Mouse (Mus musculus) layer of hippocampus, postnatal 10 days (tissue): Measurements from ENCODE around the gene Otulin. TPM values are rescaled to one million over a fixed set of nuclear protein-coding genes. Genes with fewer than 3 reads are reported as not detected.

Experiments
- DNase-seq, 2 experiments: peaks; one replicate each; pipeline ENCODE4 v3.0.0; 2021; ENCODE audit warnings: low spot score in 2 of 2
- total RNA-seq, 2 experiments: library from RNA; stranded (reverse); gene quantifications; 2 replicates each; pipeline ENCODE4 v1.2.3; 2021

Gene Otulin
- total RNA-seq, 2 experiments from 2014 or later = 24.7 to 28.7 TPM

- DNase-seq = no peak
Measured at GRCm38 (mm10) chr15:27617227-27617626, 13.3 kb downstream of the Otulin start.

DNA sequence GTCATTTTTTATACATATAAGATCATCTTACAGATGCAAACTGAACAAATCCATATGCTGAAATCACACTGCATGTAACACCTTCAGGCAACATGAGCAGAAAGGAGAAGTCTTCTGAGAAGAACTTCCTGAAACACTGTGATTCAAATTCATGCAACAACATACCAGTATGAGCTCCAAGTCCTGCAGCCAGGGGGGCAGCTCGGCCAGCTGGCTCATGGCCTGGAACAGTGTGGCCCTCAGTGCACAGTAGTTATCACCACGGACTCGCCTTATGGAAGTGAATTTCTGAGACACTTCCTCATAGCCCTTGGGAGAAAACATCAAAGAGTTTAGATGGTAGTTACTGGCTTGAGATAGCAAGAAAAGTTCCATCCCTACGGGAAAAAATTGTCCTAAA is 14.3 kb downstream of the Otulin start:
- peak in 1 of 2 experiments; percentile 39 for DNase-seq

GRCm38 (mm10) chr15:27613255-27613654 is 17.2 kb downstream of the Otulin start:
- no peak for DNase-seq

- peak; percentile 71 to 79 for DNase-seq
Measured at GRCm38 (mm10) chr15:27612533-27613221, 17.8 kb downstream of the Otulin start.

GRCm38 (mm10) chr15:27609554-27609953 is 20.9 kb downstream of the Otulin start:
- no peak for DNase-seq

- no peak for DNase-seq
Measured at GRCm38 (mm10) chr15:27605252-27605651, 25.2 kb downstream of the Otulin start.

- DNase-seq = no peak
Measured at GRCm38 (mm10) chr15:27604558-27604957, 25.9 kb downstream of the Otulin start.

- no peak for DNase-seq
Measured at GRCm38 (mm10) chr15:27600524-27600923, 30.0 kb downstream of the Otulin start.

DNA sequence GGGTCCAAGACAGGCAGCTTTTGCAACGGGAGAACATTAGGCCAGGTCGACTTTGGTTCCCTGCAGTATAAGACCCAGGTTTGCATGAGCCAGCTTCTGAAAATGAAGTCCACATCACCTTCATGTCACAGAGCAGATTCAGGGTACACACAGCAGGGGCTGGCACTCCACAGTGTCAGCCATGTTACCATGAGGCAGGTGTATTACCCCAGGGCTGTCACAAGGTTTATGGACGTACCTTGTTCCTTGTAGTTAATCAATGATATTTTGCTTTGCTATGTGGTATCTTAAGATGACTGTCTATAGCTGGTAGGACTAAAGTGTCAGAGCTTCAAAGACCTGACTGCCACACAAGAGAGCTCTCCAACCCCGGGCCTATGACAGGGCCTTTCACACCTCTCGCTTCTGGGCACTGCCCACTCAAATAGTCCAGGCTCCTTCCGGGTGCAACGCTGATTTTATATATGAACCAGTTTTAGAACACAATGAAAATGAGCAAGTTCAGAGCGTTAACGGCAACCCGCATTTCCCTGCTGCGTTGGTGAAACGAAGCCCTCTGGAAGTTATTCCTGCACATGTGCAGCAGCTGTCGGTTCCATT is 31.6 kb downstream of the Otulin start:
- DNase-seq = no peak

DNA sequence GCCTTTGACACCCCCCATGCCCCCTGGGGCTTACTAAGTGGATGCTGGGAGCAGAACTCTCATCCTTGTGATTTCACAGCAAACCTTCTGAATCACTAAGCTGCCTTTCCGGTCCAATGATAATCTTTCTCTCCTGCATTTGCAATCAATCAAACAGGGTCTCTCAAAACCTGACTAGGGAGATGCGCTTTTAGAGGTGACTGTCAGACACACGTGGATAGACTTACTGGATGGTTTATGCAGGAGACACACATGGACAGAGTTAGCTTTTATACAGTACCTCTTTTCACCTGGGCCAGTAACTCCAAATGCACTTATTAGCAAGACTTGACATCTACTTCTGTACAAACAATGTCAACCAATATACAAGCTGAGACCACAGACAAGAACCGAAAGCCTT is 33.0 kb downstream of the Otulin start:
- no peak for DNase-seq

- DNase-seq = no peak
Measured at GRCm38 (mm10) chr15:27596463-27597140, 33.9 kb downstream of the Otulin start.

DNA sequence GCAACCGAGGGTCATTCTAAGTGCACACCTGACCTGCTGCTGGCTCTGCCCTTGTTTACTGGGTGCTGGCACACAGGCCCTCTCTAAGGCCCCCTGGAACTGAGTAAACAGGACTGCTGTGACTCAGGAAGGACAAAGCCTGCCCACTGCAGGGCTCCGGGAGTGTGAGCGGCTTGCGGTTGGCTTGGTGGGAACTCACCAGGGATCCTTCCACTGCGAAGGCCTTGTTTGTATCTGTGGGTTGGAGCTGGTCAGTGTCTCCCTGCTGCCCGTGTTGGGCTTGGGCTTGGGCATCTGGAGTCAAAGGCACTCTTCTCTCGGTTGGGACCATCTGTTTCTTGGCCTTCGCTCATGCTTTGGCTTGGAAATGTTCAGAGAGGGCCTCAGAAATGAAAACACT is 34.9 kb downstream of the Otulin start:
- peak in 1 of 2 experiments; percentile 24 for DNase-seq

DNA sequence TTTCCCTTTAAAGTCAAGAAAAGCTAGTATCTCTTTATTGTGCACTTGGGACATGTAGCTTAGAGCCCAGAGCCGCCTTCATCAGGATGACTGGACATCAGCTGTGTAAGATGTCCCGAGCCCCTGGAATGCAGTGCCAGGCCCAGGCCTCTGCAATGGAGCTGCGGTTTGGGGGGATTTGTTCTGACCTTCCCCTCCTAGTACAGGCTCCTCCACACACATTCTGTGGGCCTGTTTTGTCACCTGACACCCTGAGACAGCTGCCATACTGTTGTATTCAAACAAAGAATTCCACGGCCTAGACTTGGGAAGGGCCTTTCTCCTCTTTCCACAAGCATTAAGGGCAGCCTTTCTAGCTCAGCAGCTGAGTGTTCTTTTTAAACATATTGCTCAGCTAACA is 35.5 kb downstream of the Otulin start:
- DNase-seq = no peak

GRCm38 (mm10) chr15:27593717-27594116 is 36.8 kb downstream of the Otulin start:
- DNase-seq = peak; percentile 61 to 62

DNA sequence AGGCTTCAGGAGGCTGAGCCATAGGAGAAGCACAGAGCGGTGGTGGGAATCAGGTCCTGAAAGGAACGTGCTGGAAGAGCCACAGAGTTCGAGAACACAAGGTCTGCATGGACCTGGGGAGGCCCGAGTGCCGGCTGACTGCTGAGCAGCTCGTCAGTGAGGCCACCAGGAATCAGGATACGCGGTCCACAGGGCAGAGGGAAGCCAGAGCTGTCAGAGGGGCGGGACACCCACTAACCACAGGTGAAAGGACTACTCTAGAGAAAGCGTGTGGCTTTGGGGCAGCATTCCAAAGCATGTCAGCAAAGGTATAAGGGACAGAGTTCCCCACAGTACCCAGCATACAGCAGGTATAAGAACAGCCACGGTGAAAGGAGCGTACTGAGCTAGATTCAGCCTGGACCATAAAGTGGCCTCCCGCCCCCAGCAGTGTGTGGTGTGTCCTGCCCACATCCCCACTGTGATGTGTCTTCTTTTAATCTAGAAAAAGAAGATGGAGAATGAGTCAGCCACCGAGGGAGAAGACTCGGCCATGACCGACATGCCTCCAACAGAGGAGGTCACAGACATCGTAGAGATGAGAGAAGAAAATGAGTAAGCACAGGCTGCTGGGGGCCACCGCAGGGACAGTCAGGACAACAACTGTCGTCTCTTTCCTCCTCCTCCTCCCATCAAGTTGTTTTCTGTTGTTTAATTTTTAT is 37.7 kb downstream of the Otulin start:
- no peak for DNase-seq

DNA sequence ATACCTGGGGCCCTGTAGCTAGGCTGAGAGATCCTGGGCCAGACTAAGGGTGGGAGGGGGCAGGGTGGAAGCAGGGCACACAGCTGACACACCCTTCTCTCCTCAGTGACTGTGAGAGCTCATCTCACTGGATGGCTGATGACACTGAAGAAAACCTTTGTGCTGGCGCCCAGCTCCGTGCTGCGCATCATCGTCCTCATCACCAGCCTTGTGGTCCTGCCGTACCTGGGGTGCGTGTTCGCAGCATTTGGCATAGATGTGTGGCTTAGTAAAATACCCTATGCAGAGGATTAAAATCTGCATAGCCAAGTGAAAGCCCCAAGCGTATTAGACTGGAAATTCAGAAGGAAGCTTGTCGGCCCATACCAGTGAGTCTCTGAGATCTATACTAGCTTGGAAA is 39.7 kb downstream of the Otulin start:
- no peak for DNase-seq

- no peak for DNase-seq
Measured at GRCm38 (mm10) chr15:27588087-27588826, 42.2 kb downstream of the Otulin start.

DNA sequence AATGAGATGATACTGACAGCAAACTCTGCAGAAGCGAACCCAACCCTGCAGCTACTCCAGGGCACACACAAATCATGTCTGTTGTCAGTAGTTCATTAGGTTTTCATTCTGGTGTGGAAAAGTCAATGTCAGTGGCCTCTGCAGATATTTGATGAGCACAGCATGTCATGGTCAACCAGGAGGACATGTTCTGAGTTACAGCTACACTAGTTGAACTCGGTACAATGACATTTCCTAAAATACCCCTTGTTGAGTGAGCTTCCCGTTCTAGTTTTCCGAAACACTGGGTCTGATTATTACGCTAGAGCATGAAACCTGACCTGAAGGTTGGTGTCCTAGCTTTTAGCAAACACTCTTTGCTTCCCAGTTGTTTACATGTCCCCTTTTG is 44.4 kb downstream of the Otulin start:
- no peak for DNase-seq

DNA sequence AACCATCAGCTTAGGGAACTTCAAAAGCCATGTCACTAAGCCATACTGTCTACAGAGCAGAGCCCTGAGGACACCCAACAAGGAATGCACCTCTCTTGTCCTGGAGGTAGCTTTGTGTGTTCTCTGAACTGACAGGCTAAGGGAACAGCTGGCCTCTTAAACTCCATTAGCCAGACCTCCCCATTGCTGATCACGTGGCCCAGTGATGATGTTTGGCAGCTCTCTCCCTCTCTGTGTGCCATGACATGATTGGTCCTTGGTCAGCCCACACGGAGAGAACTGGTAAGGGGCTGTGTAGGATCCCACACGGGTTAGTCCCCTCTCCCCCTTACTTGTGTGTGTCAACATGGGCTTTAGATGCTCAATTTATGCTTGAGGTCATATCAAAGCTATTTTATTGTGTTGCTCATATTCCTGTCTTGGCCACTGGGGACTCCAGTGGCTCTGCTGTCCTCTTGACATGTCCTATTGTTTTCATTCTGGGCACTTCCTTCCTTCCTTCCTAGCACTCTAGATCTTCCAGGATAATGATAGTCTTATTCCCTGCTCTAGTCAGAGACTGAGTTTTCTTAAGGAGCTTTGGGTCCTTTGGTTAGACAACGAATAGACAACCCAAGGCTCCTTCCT is 44.9 kb downstream of the Otulin start:
- DNase-seq = no peak

GRCm38 (mm10) chr15:27583620-27584019 is 46.9 kb downstream of the Otulin start:
- no peak for DNase-seq

GRCm38 (mm10) chr15:27583042-27583441 is 47.5 kb downstream of the Otulin start:
- DNase-seq = peak; percentile 64 to 71
